Mouse (Mus musculus) heart, embryonic 12.5 days (tissue): Measurements from ENCODE around the gene Cyp51. TPM values are rescaled to one million over a fixed set of nuclear protein-coding genes. Genes with fewer than 3 reads are reported as not detected.
"Not testable (repeated sequence)": the region's sequence is repeated elsewhere in the genome, so short reads cannot be mapped to it uniquely, and the experiment has no call there.

Experiments
- ATAC-seq: fragments of 200-750 bp; cut with Nextera tagmentation; 2 replicates; pipeline ENCODE4 v1.8.0; 2017; ENCODE audit warnings: moderate TSS enrichment, moderate library complexity; ENCODE audit not compliant: insufficient number of reproducible peaks, low FRiP score
- H3K27ac ChIP-seq: fragments of 300-500 bp; sonication (generic); 2 replicates; pipeline ENCODE4 v1.5.1; 2016; ENCODE audit warnings: mild to moderate bottlenecking, moderate library complexity; ENCODE audit not compliant: poor library complexity, severe bottlenecking
- H3K27me3 ChIP-seq: fragments of 300-500 bp; sonication (generic); replicated peaks from 2 replicates; pipeline ENCODE4 v1.6.1; 2016; ENCODE audit warnings: mild to moderate bottlenecking, moderate library complexity
- H3K36me3 ChIP-seq: fragments of 300-500 bp; sonication (generic); 2 replicates; pipeline ENCODE4 v1.6.1; 2016; ENCODE audit warnings: mild to moderate bottlenecking, moderate library complexity
- H3K4me1 ChIP-seq: fragments of 300-500 bp; sonication (generic); replicated peaks from 2 replicates; pipeline ENCODE4 v1.6.1; 2016; ENCODE audit warnings: mild to moderate bottlenecking
- H3K4me2 ChIP-seq: fragments of 300-500 bp; sonication (generic); 2 replicates; pipeline ENCODE4 v1.6.1; 2016; ENCODE audit warnings: mild to moderate bottlenecking, moderate library complexity
- H3K4me3 ChIP-seq: fragments of 300-500 bp; sonication (generic); 2 replicates; pipeline ENCODE4 v1.5.1; 2016; ENCODE audit warnings: mild to moderate bottlenecking
- H3K9ac ChIP-seq: fragments of 300-500 bp; sonication (generic); 2 replicates; pipeline ENCODE4 v1.6.1; 2016; ENCODE audit warnings: mild to moderate bottlenecking, moderate library complexity
- H3K9me3 ChIP-seq: fragments of 300-500 bp; sonication (generic); replicated peaks from 2 replicates; pipeline ENCODE4 v1.6.1; 2016; ENCODE audit warnings: mild to moderate bottlenecking, moderate library complexity
- WGBS: fragments of 180-500 bp; shearing (Covaris S2); methylation state at CpG from one replicate; pipeline ENCODE4 v1.1.7; 2016; 5-methylcytosine and 5-hydroxymethylcytosine counted together
- polyA plus RNA-seq: library from polyadenylated mRNA; unstranded; fragments of >200 nt; fragmentation: Nextera tagmentation; extraction: Ambion mirVana; gene quantifications from 2 replicates; pipeline ENCODE4 v1.2.1, GENCODE M21; 2016

The Cyp51 gene
- polyA plus RNA-seq = 47.5 and 50.8 TPM in 2 replicates

- H3K9me3 ChIP-seq = peaks cover 3% of the 10 kb centered on the region; the same call in 1 of the 2 replicates
- H3K9ac ChIP-seq = peak within 1 kb of the TSS; percentile 88
- H3K4me3 ChIP-seq = peak within 1 kb of the TSS; percentile 88
- under 1% methylated on average over 59 of the region's 59 CpGs for WGBS
- H3K27me3 ChIP-seq = no peaks in the 10 kb centered on the region
- H3K4me2 ChIP-seq = peak within 1 kb of the TSS; percentile 89
- peaks cover 7% of the 10 kb centered on the region for H3K4me1 ChIP-seq
- H3K27ac ChIP-seq = peak within 1 kb of the TSS; percentile 94
- peaks cover 23% of the 10 kb centered on the region for H3K36me3 ChIP-seq
- peak; percentile 98 for ATAC-seq
Observed at GRCm38 (mm10) chr5:4104341-4105040, at the start of gene Cyp51. Cyp51 (minus strand) TSS chr5:4104746.

- Histone ChIP-seq H3K4me3 (no peak overlapping the region), H3K27ac (no peak overlapping the region), H3K4me2 (no peak overlapping the region), H3K27me3 (no peaks in the 10 kb centered on the region), H3K36me3 (no peaks in the 10 kb centered on the region), H3K4me1 (no peaks in the 10 kb centered on the region), H3K9me3 (no peaks in the 10 kb centered on the region), H3K9ac (no peak overlapping the region)
- 89% methylated on average over 5 of the region's 5 CpGs for WGBS
- ATAC-seq = no peak
Observed at GRCm38 (mm10) chr5:4112570-4113098, 8.1 kb upstream of the Cyp51 start.

- not testable (repeated sequence) for H3K4me1 ChIP-seq, ATAC-seq, H3K9me3 ChIP-seq, H3K27ac ChIP-seq, H3K27me3 ChIP-seq, H3K4me2 ChIP-seq, H3K36me3 ChIP-seq, H3K9ac ChIP-seq, H3K4me3 ChIP-seq
- 66% methylated on average over 7 of the region's 7 CpGs for WGBS
Observed at GRCm38 (mm10) chr5:4107056-4107455, 2.5 kb upstream of the Cyp51 start.

- H3K9ac ChIP-seq = no peak overlapping the region
- no peak for ATAC-seq
- peaks cover 7% of the 10 kb centered on the region for H3K4me1 ChIP-seq
- no peak overlapping the region for H3K4me2 ChIP-seq
- no peak overlapping the region for H3K4me3 ChIP-seq
- H3K27me3 ChIP-seq = no peaks in the 10 kb centered on the region
- 93% methylated on average over 2 of the region's 2 CpGs for WGBS
- no peak overlapping the region for H3K27ac ChIP-seq
- peaks cover 14% of the 10 kb centered on the region for H3K36me3 ChIP-seq
- peaks cover 3% of the 10 kb centered on the region; the same call in 1 of the 2 replicates for H3K9me3 ChIP-seq
Observed at GRCm38 (mm10) chr5:4105651-4106186, 1.2 kb upstream of the Cyp51 start.

- peaks cover 30% of the 10 kb centered on the region for H3K36me3 ChIP-seq
- peak overlapping the region; percentile 89 for H3K4me2 ChIP-seq
- H3K27ac ChIP-seq = peak overlapping the region; percentile 94
- H3K27me3 ChIP-seq = no peaks in the 10 kb centered on the region
- peaks cover 7% of the 10 kb centered on the region for H3K4me1 ChIP-seq
- peaks cover 3% of the 10 kb centered on the region; the same call in 1 of the 2 replicates for H3K9me3 ChIP-seq
- WGBS = 1% methylated on average over 41 of the region's 41 CpGs
- H3K9ac ChIP-seq = peak overlapping the region; percentile 88
- H3K4me3 ChIP-seq = peak overlapping the region; percentile 88
- peak; percentile 58 for ATAC-seq
Observed at GRCm38 (mm10) chr5:4103626-4104340, 763 bp downstream of the Cyp51 start.

GRCm38 (mm10) chr5:4101770-4102169 lies 2.8 kb downstream of the Cyp51 start:
- no peak for ATAC-seq
- H3K27me3 ChIP-seq = no peaks in the 10 kb centered on the region

GRCm38 (mm10) chr5:4101031-4101430 lies 3.5 kb downstream of the Cyp51 start:
- WGBS = 93% methylated on average over 4 of the region's 4 CpGs
- H3K4me3 ChIP-seq = no peak overlapping the region
- H3K4me1 ChIP-seq = peaks cover 7% of the 10 kb centered on the region
- peaks cover 3% of the 10 kb centered on the region; the same call in 1 of the 2 replicates for H3K9me3 ChIP-seq
- H3K36me3 ChIP-seq = peaks cover 39% of the 10 kb centered on the region
- H3K9ac ChIP-seq = no peak overlapping the region
- ATAC-seq = no peak
- no peak overlapping the region for H3K27ac ChIP-seq
- H3K27me3 ChIP-seq = no peaks in the 10 kb centered on the region
- H3K4me2 ChIP-seq = no peak overlapping the region

More at GRCm38 (mm10) chr5:4101770-4102169, 2.8 kb downstream of the Cyp51 start:
- H3K36me3 ChIP-seq = peaks cover 39% of the 10 kb centered on the region
- peaks cover 3% of the 10 kb centered on the region; the same call in 1 of the 2 replicates for H3K9me3 ChIP-seq
- H3K9ac ChIP-seq = no peak overlapping the region
- H3K27ac ChIP-seq = no peak overlapping the region
- peaks cover 7% of the 10 kb centered on the region for H3K4me1 ChIP-seq
- H3K4me2 ChIP-seq = no peak overlapping the region
- 93% methylated on average over 2 of the region's 2 CpGs for WGBS
- no peak overlapping the region for H3K4me3 ChIP-seq

- Histone ChIP-seq H3K9ac (no peak overlapping the region), H3K36me3 (peaks cover 61% of the 10 kb centered on the region), H3K4me3 (no peak overlapping the region), H3K27ac (no peak overlapping the region), H3K4me1 (peaks cover 4% of the 10 kb centered on the region; the same call in 1 of the 2 replicates), H3K4me2 (no peak overlapping the region), H3K27me3 (no peaks in the 10 kb centered on the region), H3K9me3 (no peaks in the 10 kb centered on the region)
- 94% methylated on average over 5 of the region's 5 CpGs for WGBS
- ATAC-seq = no peak
Observed at GRCm38 (mm10) chr5:4094471-4094870, 10.1 kb downstream of the Cyp51 start.

GRCm38 (mm10) chr5:4088190-4088589 lies 16.4 kb downstream of the Cyp51 start:
- no peak overlapping the region for H3K4me3 ChIP-seq
- WGBS = 81% methylated on average over 5 of the region's 5 CpGs
- H3K4me2 ChIP-seq = no peak overlapping the region
- H3K9me3 ChIP-seq = no peaks in the 10 kb centered on the region
- H3K4me1 ChIP-seq = peaks cover under 1% of the 10 kb centered on the region; the same call in 1 of the 2 replicates
- no peaks in the 10 kb centered on the region for H3K27me3 ChIP-seq
- no peak overlapping the region for H3K27ac ChIP-seq
- peaks cover 83% of the 10 kb centered on the region for H3K36me3 ChIP-seq
- ATAC-seq = no peak
- no peak overlapping the region for H3K9ac ChIP-seq

GRCm38 (mm10) chr5:4086309-4086708 lies 18.2 kb downstream of the Cyp51 start:
- H3K9me3 ChIP-seq = no peaks in the 10 kb centered on the region
- no peaks in the 10 kb centered on the region for H3K27me3 ChIP-seq
- ATAC-seq = no peak
- WGBS = 93% methylated on average over 4 of the region's 4 CpGs
- H3K4me3 ChIP-seq = no peak overlapping the region
- H3K27ac ChIP-seq = no peak overlapping the region
- H3K4me2 ChIP-seq = no peak overlapping the region
- no peaks in the 10 kb centered on the region for H3K4me1 ChIP-seq
- no peak overlapping the region for H3K9ac ChIP-seq
- peaks cover 82% of the 10 kb centered on the region for H3K36me3 ChIP-seq

GRCm38 (mm10) chr5:4084948-4085347 lies 19.6 kb downstream of the Cyp51 start:
- H3K27ac ChIP-seq = no peak overlapping the region
- H3K4me3 ChIP-seq = no peak overlapping the region
- 91% methylated on average over 7 of the region's 7 CpGs for WGBS
- no peaks in the 10 kb centered on the region for H3K27me3 ChIP-seq
- no peak overlapping the region for H3K4me2 ChIP-seq
- H3K4me1 ChIP-seq = no peaks in the 10 kb centered on the region
- H3K36me3 ChIP-seq = peaks cover 81% of the 10 kb centered on the region
- ATAC-seq = no peak
- no peak overlapping the region for H3K9ac ChIP-seq
- no peaks in the 10 kb centered on the region for H3K9me3 ChIP-seq
